ENCODE assay signal across 9 mouse cellular contexts in genomic region chr10:42327576-42327975, GRCm38 (mm10). TPM values are rescaled to one million over a fixed set of nuclear protein-coding genes. Genes with fewer than 3 reads are reported as not detected.
DNase-seq lines count a peak whose midpoint lies in the region; ATAC-seq and TF ChIP-seq lines count a peak whose summit lies in the region.
"Had no signal": no experiment of that assay in that cellular context is flagged by ENCODE, and none has a peak within 500 bp of the region (broad histone marks: within the 10 kb centered on the region; RNA-seq: fewer than 3 reads in every experiment).

No protein-coding gene starts in this region.

- H3K9me3 ChIP-seq in hindbrain, embryonic 16.5 days (ENCODE audit: control insufficient read depth, low read length) = no peaks in the 10 kb centered on the region
- H3K9me3 ChIP-seq in stomach, postnatal 0 days (ENCODE audit: control insufficient read depth, low read length) = no peaks in the 10 kb centered on the region
- H3K9me3 ChIP-seq: limb, embryonic 13.5 days had no signal

- TF ChIP-seq EP300 in stomach, postnatal 0 days (optimal IDR thresholded peaks at IDR 0.05) = no peak

- H3K4me2 ChIP-seq in hindbrain, embryonic 16.5 days (ENCODE audit: low read length) = no peak overlapping the region
- no peak overlapping the region for H3K4me2 ChIP-seq in stomach, postnatal 0 days (replicated peaks; ENCODE audit: low read depth)
- H3K4me2 ChIP-seq: limb, embryonic 13.5 days had no signal

- H3K27ac ChIP-seq in hindbrain, embryonic 16.5 days (ENCODE audit: low read depth, low read length) = no peak overlapping the region
- H3K27ac ChIP-seq in stomach, postnatal 0 days (replicated peaks) = no peak overlapping the region
- H3K27ac ChIP-seq: limb, embryonic 13.5 days had no signal

- intact Hi-C loops in left cerebral cortex, postnatal 14 days (cut with DNase I) = loop anchor here (5.0 kb wide), 2 partner anchors 310 to 405 kb away; no protein-coding TSS in a partner anchor
- intact Hi-C loops in left cerebral cortex, postnatal 36 days (cut with DNase I) = no loop called here

- 73% methylated on average over 8 of the region's 8 CpGs for WGBS in hindbrain, embryonic 16.5 days
- 68% methylated on average over 8 of the region's 8 CpGs for WGBS in stomach, postnatal 0 days

- no peak overlapping the region for H3K4me3 ChIP-seq in hindbrain, embryonic 16.5 days (ENCODE audit: low read length)
- no peak overlapping the region for H3K4me3 ChIP-seq in stomach, postnatal 0 days (ENCODE audit: low read depth, low read length)
- H3K4me3 ChIP-seq: limb, embryonic 13.5 days had no signal

- H3K27me3 ChIP-seq in hindbrain, embryonic 16.5 days (replicated peaks; ENCODE audit: control insufficient read depth, insufficient read depth, low read length) = no peaks in the 10 kb centered on the region
- H3K27me3 ChIP-seq in stomach, postnatal 0 days (ENCODE audit: control insufficient read depth, insufficient read depth, low read length) = no peaks in the 10 kb centered on the region
- H3K27me3 ChIP-seq: limb, embryonic 13.5 days had no signal

- ATAC-seq in hindbrain, embryonic 16.5 days = 0 out of 2 replicates have a peak, but pooled peaks have one; percentile 56
- ATAC-seq in stomach, postnatal 0 days (ENCODE audit: low FRiP score, low TSS enrichment) = no peak

- TF ChIP-seq CTCF in stomach, postnatal 0 days (IDR thresholded peaks at IDR 0.05; ENCODE audit: low read depth) = peak; percentile 78

- DNase-seq in cerebellum, postnatal 10 days = peak; percentile 73 to 74
- DNase-seq in cerebellum, adult 8-10 months = no peak
- peak; percentile 38 to 55 for DNase-seq in left cerebral cortex, postnatal 14 days (ENCODE audit: low spot score in 2 of 2)
- no peak for DNase-seq in left cerebral cortex, postnatal 36 days (ENCODE audit: low spot score in 2 of 2)
- DNase-seq in NIH3T3 (ENCODE audit: low read depth) = peak; percentile 66
- DNase-seq in stomach, postnatal 0 days (ENCODE audit: low spot score) = peak; percentile 34
- no peak for DNase-seq in urinary bladder, postnatal 36 days (ENCODE audit: low spot score in 2 of 2)

- H3K4me1 ChIP-seq in hindbrain, embryonic 16.5 days (ENCODE audit: control insufficient read depth, insufficient read depth, low read depth, low read length) = no peaks in the 10 kb centered on the region
- H3K4me1 ChIP-seq in stomach, postnatal 0 days (replicated peaks; ENCODE audit: control insufficient read depth, insufficient read depth) = no peaks in the 10 kb centered on the region
- H3K4me1 ChIP-seq: limb, embryonic 13.5 days had no signal

- H3K9ac ChIP-seq in hindbrain, embryonic 16.5 days (ENCODE audit: low read depth, low read length) = no peak overlapping the region
- no peak overlapping the region for H3K9ac ChIP-seq in stomach, postnatal 0 days (ENCODE audit: low read length)
- H3K9ac ChIP-seq: limb, embryonic 13.5 days had no signal

- no peaks in the 10 kb centered on the region for H3K36me3 ChIP-seq in hindbrain, embryonic 16.5 days (ENCODE audit: control insufficient read depth, insufficient read depth, low read length)
- H3K36me3 ChIP-seq in stomach, postnatal 0 days (ENCODE audit: control insufficient read depth, insufficient read depth, low read length) = no peaks in the 10 kb centered on the region; the same call in 1 of the 2 replicates

RNA-seq across cellular contexts. Expression of gene Foxo3, which starts 51.0 kb away (rescaled TPM):
- 10 to 100 TPM; 56.1 to 62.1 TPM for total RNA-seq in left cerebral cortex, postnatal 14 days (2021)
- 10 to 100 TPM; 73.1 to 78.6 TPM for total RNA-seq in left cerebral cortex, postnatal 36 days (2021)
- 4.3 and 4.4 TPM in 2 replicates for polyA plus RNA-seq in hindbrain, embryonic 16.5 days (2015; fragmentation: Nextera tagmentation; extraction: Ambion mirVana)
- 7.6 and 8.0 TPM in 2 replicates for polyA plus RNA-seq in stomach, postnatal 0 days (2015; fragmentation: Nextera tagmentation; extraction: Ambion mirVana)

Comparison
In these comparisons a context has a peak if more than half of its experiments do, and no peak if none do; other contexts are left out.
1. DNase-seq: peak in cerebellum, postnatal 10 days (2 of 2), left cerebral cortex, postnatal 14 days (2 of 2), NIH3T3 (single experiment) and stomach, postnatal 0 days (single experiment); none in cerebellum, adult 8-10 months (single experiment), left cerebral cortex, postnatal 36 days (0 of 2) and urinary bladder, postnatal 36 days (0 of 2).